ENCODE assay signal across 8 mouse cellular contexts in the genomic region with DNA sequence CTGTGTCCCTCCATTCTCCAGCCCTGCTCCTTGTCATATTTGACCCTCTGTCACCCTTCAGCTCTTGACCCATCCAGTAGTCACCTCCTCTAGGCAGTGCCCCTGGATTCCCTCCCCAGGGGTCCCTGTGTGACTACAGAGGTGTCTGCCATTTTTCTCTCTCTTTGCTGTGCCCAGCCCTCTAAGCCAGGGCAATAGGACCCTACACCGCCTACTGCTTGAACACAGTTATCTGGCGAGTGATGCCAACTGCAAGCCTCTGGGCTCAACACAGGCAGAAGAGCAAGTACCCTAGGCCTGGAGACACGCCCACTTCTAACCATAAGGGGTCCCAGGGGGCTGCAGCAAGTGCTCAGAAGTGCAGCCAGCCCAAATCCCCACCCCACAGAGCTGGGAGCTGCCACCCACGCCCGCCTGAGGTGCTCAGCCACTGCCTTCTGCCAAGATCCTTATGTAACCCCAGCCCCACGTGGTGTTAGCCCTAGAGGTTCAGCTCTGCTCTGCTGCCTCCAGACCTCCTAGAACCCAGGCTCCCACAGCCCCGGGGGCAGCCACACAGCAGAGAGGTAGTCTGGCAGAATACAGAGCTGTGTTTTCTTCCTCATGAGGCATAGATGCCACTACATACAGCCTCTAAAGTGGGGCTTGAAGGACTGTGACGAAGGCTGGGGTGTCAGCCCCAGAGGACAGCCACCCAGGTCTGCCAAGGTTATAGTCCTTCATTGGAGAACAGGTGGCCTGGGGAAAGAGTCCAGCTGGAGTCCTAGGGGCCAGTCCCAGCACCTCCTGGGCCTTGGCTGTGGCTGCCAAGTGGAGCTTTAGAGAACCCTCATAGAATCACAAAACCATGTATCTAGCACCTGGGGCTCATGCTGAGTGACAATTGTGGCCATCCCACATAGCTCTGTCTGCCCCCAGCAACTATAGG. TPM values are rescaled to one million over a fixed set of nuclear protein-coding genes. Genes with fewer than 3 reads are reported as not detected.
DNase-seq lines count a peak whose midpoint lies in the region; TF ChIP-seq lines count a peak whose summit lies in the region.

No protein-coding gene starts in this region.

- no peaks in the 10 kb centered on the region for H3K36me3 ChIP-seq in midbrain, embryonic 10.5 days

- TF ChIP-seq CTCF in lung, adult 2 months (IDR thresholded peaks at IDR 0.05; ENCODE audit: insufficient read depth, low read length) = no peak

- H3K4me1 ChIP-seq in lung, adult 2 months (ENCODE audit: control insufficient read depth, insufficient read depth, low read length) = peaks cover under 1% of the 10 kb centered on the region; the same call in 1 of the 2 replicates
- peaks cover 3% of the 10 kb centered on the region; the same call in 1 of the 2 replicates for H3K4me1 ChIP-seq in midbrain, embryonic 10.5 days

- H3K27me3 ChIP-seq in midbrain, embryonic 10.5 days (ENCODE audit: low read depth, poor library complexity, severe bottlenecking) = no peaks in the 10 kb centered on the region

- H3K4me3 ChIP-seq in lung, adult 2 months (replicated peaks; ENCODE audit: extremely low read depth, low read depth, low read length) = no peak overlapping the region
- no peak overlapping the region for H3K4me3 ChIP-seq in midbrain, embryonic 10.5 days

- H3K9me3 ChIP-seq in midbrain, embryonic 10.5 days (replicated peaks) = no peaks in the 10 kb centered on the region

- TF ChIP-seq POLR2A in lung, adult 2 months (IDR thresholded peaks at IDR 0.05; ENCODE audit: borderline replicate concordance, extremely low read depth, low read depth, low read length) = no peak

- DNase-seq in lung, postnatal 10 days = peak; percentile 39
- no peak for DNase-seq in lung, adult 2 months
- DNase-seq in brain, adult 2 months (ENCODE audit: low read depth, low spot score) = peak; percentile 93
- peak; percentile 36 for DNase-seq in gastrocnemius, postnatal 10 days
- peak; percentile 74 to 84 for DNase-seq in left cerebral cortex, adult 18-20 months (ENCODE audit: low spot score in 2 of 2)
- DNase-seq in neural tube, embryonic 10.5 days (ENCODE audit: extremely low spot score, low spot score) = no peak
- DNase-seq in midbrain, embryonic 10.5 days (ENCODE audit: low spot score) = no peak
- DNase-seq in ovary, postnatal 10 days (ENCODE audit: low spot score) = no peak

- WGBS in lung, adult 2 months = 67% methylated on average over 8 of the region's 8 CpGs
- 68% methylated on average over 8 of the region's 8 CpGs for WGBS in midbrain, embryonic 10.5 days

- no peak overlapping the region for H3K27ac ChIP-seq in midbrain, embryonic 10.5 days (replicated peaks)

RNA-seq across cellular contexts. Expression of gene Sardh, which starts 35.9 kb away (rescaled TPM):
- 15.4 and 16.7 TPM in 2 replicates for polyA plus RNA-seq in lung, adult 2 months (2012; rRNA removed)
- total RNA-seq in gastrocnemius, postnatal 10 days (2021) = 1 to 10 TPM; 5.2 to 7.8 TPM
- 1 to 10 TPM; 6.3 to 6.7 TPM for total RNA-seq in left cerebral cortex, adult 18-20 months (2021)
- polyA plus RNA-seq in midbrain, embryonic 10.5 days (2016; fragmentation: Nextera tagmentation; extraction: Ambion mirVana) = 1.0 and 3.7 TPM in 2 replicates

RNA-seq across cellular contexts. Expression of gene Dbh, which starts 47.2 kb away (rescaled TPM):
- 0.17 and 0.18 TPM in 2 replicates for polyA plus RNA-seq in lung, adult 2 months (2012; rRNA removed)
- under 1 TPM; 0.14 to 0.23 TPM for total RNA-seq in gastrocnemius, postnatal 10 days (2021)
- total RNA-seq in left cerebral cortex, adult 18-20 months (2021) = under 1 TPM; 0.23 to 0.26 TPM
- polyA plus RNA-seq in midbrain, embryonic 10.5 days (2016; fragmentation: Nextera tagmentation; extraction: Ambion mirVana) = 1.1 TPM in 2 replicates

Comparison
In these comparisons a context has a peak if more than half of its experiments do, and no peak if none do; other contexts are left out.
1. DNase-seq: peak in lung, postnatal 10 days (single experiment), brain, adult 2 months (single experiment), gastrocnemius, postnatal 10 days (single experiment) and left cerebral cortex, adult 18-20 months (2 of 2); none in lung, adult 2 months (single experiment), neural tube, embryonic 10.5 days (single experiment), midbrain, embryonic 10.5 days (single experiment) and ovary, postnatal 10 days (single experiment).